Mouse (Mus musculus): ENCODE results near the gene Pim1. TPM values are rescaled to one million over a fixed set of nuclear protein-coding genes. Genes with fewer than 3 reads are reported as not detected.
"Not testable (repeated sequence)": the region's sequence is repeated elsewhere in the genome, so short reads cannot be mapped to it uniquely, and the experiment has no call there.

The Pim1 gene
- polyA plus RNA-seq, 1 experiment: 84.5 TPM

GRCm38 (mm10) chr17:29492269-29493191 is 2.0 kb downstream of the Pim1 start:
- no peak for TF ChIP-seq POLR2A (IDR thresholded peaks at IDR 0.05; ENCODE audit: borderline replicate concordance, low read depth, low read length)
- peak; percentile 59; the same call in 1 of the 2 replicates for TF ChIP-seq CTCF (IDR thresholded peaks at IDR 0.05; ENCODE audit: low read depth, low read length)
- Histone ChIP-seq H3K27ac (ENCODE audit: insufficient read depth, low read depth, low read length) (peak overlapping the region; percentile 85), H3K4me3 (ENCODE audit: insufficient read depth, low read length) (peak overlapping the region; percentile 100), H3K4me1 (ENCODE audit: control insufficient read depth, insufficient read depth, low read length) (peaks cover 36% of the 10 kb centered on the region)

GRCm38 (mm10) chr17:29493461-29493980 is 3.0 kb downstream of the Pim1 start:
- Histone ChIP-seq H3K4me1 (ENCODE audit: control insufficient read depth, insufficient read depth, low read length) (peaks cover 31% of the 10 kb centered on the region), H3K4me3 (ENCODE audit: insufficient read depth, low read length) (peak overlapping the region; percentile 100), H3K27ac (ENCODE audit: insufficient read depth, low read depth, low read length) (peak overlapping the region; percentile 76)
- TF ChIP-seq CTCF (IDR thresholded peaks at IDR 0.05; ENCODE audit: low read depth, low read length) (no peak), POLR2A (IDR thresholded peaks at IDR 0.05; ENCODE audit: borderline replicate concordance, low read depth, low read length) (no peak)

- no peak for TF ChIP-seq POLR2A (IDR thresholded peaks at IDR 0.05; ENCODE audit: borderline replicate concordance, low read depth, low read length)
- TF ChIP-seq CTCF (IDR thresholded peaks at IDR 0.05; ENCODE audit: low read depth, low read length): no peak
- Histone ChIP-seq H3K4me1 (ENCODE audit: control insufficient read depth, insufficient read depth, low read length) (peaks cover 28% of the 10 kb centered on the region), H3K4me3 (ENCODE audit: insufficient read depth, low read length) (peak overlapping the region; percentile 100; the same call in 1 of the 2 replicates), H3K27ac (ENCODE audit: insufficient read depth, low read depth, low read length) (0 out of 2 replicates have a peak overlapping the region, but pooled peaks have one; percentile 76)
Measured at GRCm38 (mm10) chr17:29494062-29494731, 3.6 kb downstream of the Pim1 start.

- no peak for TF ChIP-seq CTCF (IDR thresholded peaks at IDR 0.05; ENCODE audit: low read depth, low read length)
- no peak for TF ChIP-seq POLR2A (IDR thresholded peaks at IDR 0.05; ENCODE audit: borderline replicate concordance, low read depth, low read length)
- Histone ChIP-seq H3K4me1 (ENCODE audit: control insufficient read depth, insufficient read depth, low read length) (peaks cover 30% of the 10 kb centered on the region), H3K4me3 (ENCODE audit: insufficient read depth, low read length) (no peak overlapping the region), H3K27ac (ENCODE audit: insufficient read depth, low read depth, low read length) (no peak overlapping the region)
Measured at GRCm38 (mm10) chr17:29494732-29495076, 4.2 kb downstream of the Pim1 start.

GRCm38 (mm10) chr17:29496211-29497070 is 5.9 kb downstream of the Pim1 start:
- H3K4me3 ChIP-seq (ENCODE audit: insufficient read depth, low read length): no peak overlapping the region
- H3K27ac ChIP-seq (ENCODE audit: insufficient read depth, low read depth, low read length): no peak overlapping the region
- TF ChIP-seq POLR2A (IDR thresholded peaks at IDR 0.05; ENCODE audit: borderline replicate concordance, low read depth, low read length) (no peak), CTCF (IDR thresholded peaks at IDR 0.05; ENCODE audit: low read depth, low read length) (no peak)
- H3K4me1 ChIP-seq (ENCODE audit: control insufficient read depth, insufficient read depth, low read length): peaks cover 30% of the 10 kb centered on the region

GRCm38 (mm10) chr17:29497071-29497354 is 6.5 kb downstream of the Pim1 start:
- Histone ChIP-seq H3K4me3 (ENCODE audit: insufficient read depth, low read length) (no peak overlapping the region), H3K27ac (ENCODE audit: insufficient read depth, low read depth, low read length) (no peak overlapping the region; the same call in 1 of the 2 replicates), H3K4me1 (ENCODE audit: control insufficient read depth, insufficient read depth, low read length) (peaks cover 30% of the 10 kb centered on the region)
- TF ChIP-seq POLR2A (IDR thresholded peaks at IDR 0.05; ENCODE audit: borderline replicate concordance, low read depth, low read length) (no peak), CTCF (IDR thresholded peaks at IDR 0.05; ENCODE audit: low read depth, low read length) (no peak)

- peaks cover 30% of the 10 kb centered on the region for H3K4me1 ChIP-seq (ENCODE audit: control insufficient read depth, insufficient read depth, low read length)
- H3K4me3 ChIP-seq (ENCODE audit: insufficient read depth, low read length): not testable (repeated sequence)
Measured at GRCm38 (mm10) chr17:29497481-29497880, 6.9 kb downstream of the Pim1 start.

GRCm38 (mm10) chr17:29498028-29498427 is 7.5 kb downstream of the Pim1 start:
- TF ChIP-seq CTCF (IDR thresholded peaks at IDR 0.05; ENCODE audit: low read depth, low read length) (no peak), POLR2A (IDR thresholded peaks at IDR 0.05; ENCODE audit: borderline replicate concordance, low read depth, low read length) (no peak)
- H3K27ac ChIP-seq (ENCODE audit: insufficient read depth, low read depth, low read length): peak overlapping the region; percentile 78
- H3K4me3 ChIP-seq (ENCODE audit: insufficient read depth, low read length): no peak overlapping the region
- peaks cover 30% of the 10 kb centered on the region for H3K4me1 ChIP-seq (ENCODE audit: control insufficient read depth, insufficient read depth, low read length)

More at GRCm38 (mm10) chr17:29497481-29497880, 6.9 kb downstream of the Pim1 start:
- H3K27ac ChIP-seq (ENCODE audit: insufficient read depth, low read depth, low read length): peak overlapping the region; percentile 77

GRCm38 (mm10) chr17:29498952-29499351 is 8.4 kb downstream of the Pim1 start:
- H3K27ac ChIP-seq (ENCODE audit: insufficient read depth, low read depth, low read length): peak overlapping the region; percentile 78; the same call in 1 of the 2 replicates
- H3K4me1 ChIP-seq (ENCODE audit: control insufficient read depth, insufficient read depth, low read length): peaks cover 23% of the 10 kb centered on the region
- not testable (repeated sequence) for H3K4me3 ChIP-seq (ENCODE audit: insufficient read depth, low read length)

Data from bone marrow macrophage, adult 2 months (primary cell).